In genomic region chr4:45015615-45016014, GRCm38 (mm10) we compare ENCODE assay signal across 8 mouse cellular contexts. TPM values are rescaled to one million over a fixed set of nuclear protein-coding genes. Genes with fewer than 3 reads are reported as not detected.
A peak's percentile ranks its signal among the peaks of the same experiment; 100 is the strongest.
DNase-seq lines count a peak whose midpoint lies in the region; ATAC-seq and TF ChIP-seq lines count a peak whose summit lies in the region.
"Had no signal": no experiment of that assay in that cellular context is flagged by ENCODE, and none has a peak within 500 bp of the region (broad histone marks: within the 10 kb centered on the region; RNA-seq: fewer than 3 reads in every experiment).

No protein-coding gene starts in this region.

- H3K27me3 ChIP-seq in liver, embryonic 12.5 days (replicated peaks): no peaks in the 10 kb centered on the region
- no peaks in the 10 kb centered on the region for H3K27me3 ChIP-seq in cerebellum, adult 2 months (ENCODE audit: control insufficient read depth, insufficient read depth, low read length)
- H3K27me3 ChIP-seq in limb, embryonic 10.5 days (ENCODE audit: low read depth, poor library complexity, severe bottlenecking): no peaks in the 10 kb centered on the region

- no peaks in the 10 kb centered on the region for H3K9me3 ChIP-seq in liver, embryonic 12.5 days (replicated peaks)
- H3K9me3 ChIP-seq in limb, embryonic 10.5 days (replicated peaks): no peaks in the 10 kb centered on the region

- no peak for ATAC-seq in liver, embryonic 12.5 days

- H3K36me3 ChIP-seq in liver, embryonic 12.5 days: peaks cover 2% of the 10 kb centered on the region; the same call in 1 of the 2 replicates
- H3K36me3 ChIP-seq in limb, embryonic 10.5 days: no peaks in the 10 kb centered on the region

- peaks cover 50% of the 10 kb centered on the region for H3K4me1 ChIP-seq in liver, embryonic 12.5 days
- H3K4me1 ChIP-seq in cerebellum, adult 2 months (ENCODE audit: control insufficient read depth, insufficient read depth, low read length): peaks cover 7% of the 10 kb centered on the region; the same call in 1 of the 2 replicates
- peaks cover 34% of the 10 kb centered on the region for H3K4me1 ChIP-seq in limb, embryonic 10.5 days

- no peak for TF ChIP-seq POLR2A in cerebellum, adult 2 months (IDR thresholded peaks at IDR 0.05; ENCODE audit: borderline replicate concordance, insufficient read depth, low read length)

- H3K4me3 ChIP-seq in liver, embryonic 12.5 days: no peak overlapping the region
- no peak overlapping the region for H3K4me3 ChIP-seq in cerebellum, adult 2 months (replicated peaks; ENCODE audit: insufficient read depth, low read depth, low read length)
- no peak overlapping the region for H3K4me3 ChIP-seq in limb, embryonic 10.5 days
- H3K4me3 ChIP-seq: myocyte had no signal

- no peak overlapping the region for H3K27ac ChIP-seq in liver, embryonic 12.5 days
- no peak overlapping the region for H3K27ac ChIP-seq in cerebellum, adult 2 months (ENCODE audit: insufficient read depth, low read length)
- no peak overlapping the region for H3K27ac ChIP-seq in limb, embryonic 10.5 days

- H3K4me2 ChIP-seq in liver, embryonic 12.5 days: no peak overlapping the region

- peak; percentile 41 for DNase-seq in liver
- DNase-seq in Muller cell, postnatal 12 days (ENCODE audit: inconsistent ontology term): peak; percentile 41
- DNase-seq in cerebellum, adult 2 months: peak; percentile 48 to 49
- peak; percentile 49 to 77 for DNase-seq in heart, postnatal 14 days
- peak; percentile 47 for DNase-seq in limb, embryonic 10.5 days (ENCODE audit: low spot score)
- DNase-seq in right cerebral cortex, adult 18-20 months: peak; percentile 52

- TF ChIP-seq CTCF in cerebellum, adult 2 months (IDR thresholded peaks at IDR 0.05; ENCODE audit: borderline replicate concordance, insufficient read depth, low read depth, low read length): peak; percentile 62; the same call in 1 of the 2 replicates

- H3K9ac ChIP-seq in liver, embryonic 12.5 days: no peak overlapping the region

- intact Hi-C loops in heart, postnatal 14 days (cut with DNase I): loop anchor here (2.0 to 10.0 kb wide), 4 partner anchors 67 to 519 kb away; partner anchors contain the start of genes Fbxo10, Shb and Slc25a51

- WGBS in liver, embryonic 12.5 days (ENCODE audit: insufficient replicate concordance): 12% methylated on average over 3 of the region's 3 CpGs
- 11% methylated on average over 3 of the region's 3 CpGs for WGBS in cerebellum, adult 2 months
- WGBS in limb, embryonic 10.5 days: 21% methylated on average over 3 of the region's 3 CpGs

RNA-seq across cellular contexts. Expression of gene Polr1e, which starts 2.8 kb away (rescaled TPM):
- polyA plus RNA-seq in liver, embryonic 12.5 days (2016; fragmentation: Nextera tagmentation; extraction: Ambion mirVana): 40.7 and 44.9 TPM in 2 replicates
- polyA plus RNA-seq in cerebellum, adult 2 months (2012; rRNA removed): 11.5 and 11.7 TPM in 2 replicates
- 10 to 100 TPM; 25.5 to 33.9 TPM for total RNA-seq in heart, postnatal 14 days (2021)
- polyA plus RNA-seq in limb, embryonic 10.5 days (2016; fragmentation: Nextera tagmentation; extraction: Ambion mirVana): 60.8 and 71.9 TPM in 2 replicates

RNA-seq across cellular contexts. Expression of gene Zbtb5, which starts 3.4 kb away (rescaled TPM):
- polyA plus RNA-seq in liver, embryonic 12.5 days (2016; fragmentation: Nextera tagmentation; extraction: Ambion mirVana): 8.3 TPM in 2 replicates
- 9.8 and 11.4 TPM in 2 replicates for polyA plus RNA-seq in cerebellum, adult 2 months (2012; rRNA removed)
- 1 to 10 TPM; 6.7 to 6.8 TPM for total RNA-seq in heart, postnatal 14 days (2021)
- polyA plus RNA-seq in limb, embryonic 10.5 days (2016; fragmentation: Nextera tagmentation; extraction: Ambion mirVana): 35.5 and 43.0 TPM in 2 replicates

RNA-seq across cellular contexts. Expression of gene Grhpr, which starts 34.4 kb away (rescaled TPM):
- 94.2 and 98.6 TPM in 2 replicates for polyA plus RNA-seq in liver, embryonic 12.5 days (2016; fragmentation: Nextera tagmentation; extraction: Ambion mirVana)
- 52.0 and 57.4 TPM in 2 replicates for polyA plus RNA-seq in cerebellum, adult 2 months (2012; rRNA removed)
- 10 to 100 TPM; 34.5 to 40.1 TPM for total RNA-seq in heart, postnatal 14 days (2021)
- polyA plus RNA-seq in limb, embryonic 10.5 days (2016; fragmentation: Nextera tagmentation; extraction: Ambion mirVana): 80.9 and 91.8 TPM in 2 replicates
